Mouse (Mus musculus) heart, postnatal 0 days (tissue): ENCODE measurements around the gene Vmn1r192. TPM values are rescaled to one million over a fixed set of nuclear protein-coding genes. Genes with fewer than 3 reads are reported as not detected.
"Not testable (repeated sequence)": the region's sequence is repeated elsewhere in the genome, so short reads cannot be mapped to it uniquely, and the experiment has no call there.

Experiments
- ATAC-seq: fragments of 200-750 bp; cut with Nextera tagmentation; 2 replicates; pipeline ENCODE4 v1.8.0; 2017; ENCODE audit warnings: low read depth, moderate number of reproducible peaks, moderate library complexity; ENCODE audit not compliant: insufficient read depth
- DNase-seq: peaks from one replicate; pipeline ENCODE4 v3.0.0-alpha.2; 2016; ENCODE audit warnings: low spot score
- H3K27ac ChIP-seq: fragments of 300-500 bp; sonication (generic); 2 replicates; pipeline ENCODE4 v1.5.1; 2014; ENCODE audit warnings: low read depth, mild to moderate bottlenecking
- H3K27me3 ChIP-seq: fragments of 300-500 bp; sonication (generic); 2 replicates; pipeline ENCODE4 v1.6.1; 2014; ENCODE audit warnings: low read length, mixed read lengths; ENCODE audit not compliant: control insufficient read depth, insufficient read depth
- H3K36me3 ChIP-seq: fragments of 300-500 bp; sonication (generic); replicated peaks from 2 replicates; pipeline ENCODE4 v1.6.1; 2014; ENCODE audit warnings: low read length, mixed read lengths; ENCODE audit not compliant: control insufficient read depth, insufficient read depth
- H3K4me1 ChIP-seq: fragments of 300-500 bp; sonication (generic); 2 replicates; pipeline ENCODE4 v1.6.1; 2014; ENCODE audit warnings: antibody characterized with exemption; ENCODE audit not compliant: control insufficient read depth, insufficient read depth
- H3K4me2 ChIP-seq: fragments of 300-500 bp; sonication (generic); 2 replicates; pipeline ENCODE4 v1.6.1; 2014; ENCODE audit warnings: low read depth, mild to moderate bottlenecking, low read length, moderate library complexity
- H3K4me3 ChIP-seq: fragments of 300-500 bp; sonication (generic); 2 replicates; pipeline ENCODE4 v1.5.1; 2014; ENCODE audit warnings: low read depth, low read length
- H3K9ac ChIP-seq: fragments of 300-500 bp; sonication (generic); replicated peaks from 2 replicates; pipeline ENCODE4 v1.6.1; 2014; ENCODE audit warnings: low read depth, low read length, mixed read lengths
- H3K9me3 ChIP-seq: fragments of 300-500 bp; sonication (generic); replicated peaks from 2 replicates; pipeline ENCODE4 v1.6.1; 2016; ENCODE audit warnings: low read length; ENCODE audit not compliant: control insufficient read depth
- CTCF ChIP-seq: IDR thresholded peaks from 2 replicates; pipeline ENCODE4 v1.5.1; 2016; ENCODE audit warnings: antibody characterized with exemption, control low read depth, low read depth
- EP300 ChIP-seq: IDR thresholded peaks from 2 replicates; pipeline ENCODE4 v1.6.1; 2016; ENCODE audit warnings: antibody characterized with exemption, low read depth
- WGBS: fragments of 180-500 bp; shearing (Covaris S2); extraction: QIAGEN DNeasy Blood & Tissue Kit; methylation state at CpG from one replicate; pipeline ENCODE4 v1.1.7; 2014; 5-methylcytosine and 5-hydroxymethylcytosine counted together
- microRNA-seq: library from miRNA; unstranded; fragments of <30 nt; microRNA quantifications from one replicate; pipeline ENCODE4, GENCODE M21; 2016
- polyA plus RNA-seq: library from polyadenylated mRNA; unstranded; fragments of >200 nt; fragmentation: Nextera tagmentation; extraction: Ambion mirVana; gene quantifications from 2 replicates; pipeline ENCODE4 v1.2.1, GENCODE M21; 2015
- total RNA-seq: library from RNA; depleted of rRNA; stranded (reverse); fragments of >200 nt; gene quantifications from 2 replicates; pipeline ENCODE4 v1.2.3, GENCODE M21; 2014; ENCODE audit warnings: low replicate concordance; rRNA removed

Vmn1r192 gene
- total and polyA plus RNA-seq, 2 experiments from 2014 or later = not detected

GRCm38 (mm10) chr13:22168416-22168815, 22.5 kb downstream of the Vmn1r192 start:
- H3K9me3 ChIP-seq = peaks cover 13% of the 10 kb centered on the region; the same call in 1 of the 2 replicates
- no peaks in the 10 kb centered on the region for H3K36me3 ChIP-seq
- no peaks in the 10 kb centered on the region for H3K27me3 ChIP-seq
- WGBS = 81% methylated on average over 15 of the region's 15 CpGs
- no peak for TF ChIP-seq EP300
- no peak for TF ChIP-seq CTCF
- H3K4me3 ChIP-seq = no peak overlapping the region
- H3K4me2 ChIP-seq = no peak overlapping the region
- H3K27ac ChIP-seq = no peak overlapping the region
- H3K4me1 ChIP-seq = no peaks in the 10 kb centered on the region
- H3K9ac ChIP-seq = no peak overlapping the region
- DNase-seq = no peak
- no peak for ATAC-seq

- H3K27me3 ChIP-seq, ATAC-seq, H3K4me3 ChIP-seq, H3K9ac ChIP-seq, H3K27ac ChIP-seq, H3K4me1 ChIP-seq, H3K36me3 ChIP-seq, DNase-seq, H3K4me2 ChIP-seq, H3K9me3 ChIP-seq: not testable (repeated sequence)
- WGBS = 60% methylated on average over 5 of the region's 5 CpGs
Measured at GRCm38 (mm10) chr13:22136495-22137293, 54.2 kb downstream of the Vmn1r192 start.

Small RNA genes within 50 kb of the gene (microRNA-seq; reads per million reads assigned to microRNA genes)
- gene Gm23282 (not detected), gene Gm25084 (not detected)

Other genes with a start within 250 kb of the Vmn1r192 start
- 1.1 and 1.7 TPM in 2 replicates for gene Zfp184, start 246.0 kb downstream of the Vmn1r192 start, total RNA-seq
- 2.1 and 2.6 TPM in 2 replicates for gene Zfp184, start 246.0 kb downstream of the Vmn1r192 start, polyA plus RNA-seq
- not detected in 2 replicates for gene Pom121l2, start 209.9 kb downstream of the Vmn1r192 start, total RNA-seq
- not detected in 2 replicates for gene Pom121l2, start 209.9 kb downstream of the Vmn1r192 start, polyA plus RNA-seq
- 14.0 TPM in 1 of 2 replicates, not detected in the other for gene Prss16, start 181.4 kb downstream of the Vmn1r192 start, total RNA-seq
- gene Prss16, start 181.4 kb downstream of the Vmn1r192 start, polyA plus RNA-seq = 0.05 and 0.14 TPM in 2 replicates
- gene Hist1h2ah, start 155.6 kb downstream of the Vmn1r192 start, total RNA-seq = 48.9 and 128 TPM in 2 replicates
- gene Hist1h2ah, start 155.6 kb downstream of the Vmn1r192 start, polyA plus RNA-seq = 1.9 TPM in 1 of 2 replicates, not detected in the other
- 563 and 573 TPM in 2 replicates for gene Hist1h2bk, start 155.3 kb downstream of the Vmn1r192 start, total RNA-seq
- gene Hist1h2bk, start 155.3 kb downstream of the Vmn1r192 start, polyA plus RNA-seq = 0.34 TPM in 1 of 2 replicates, not detected in the other
- 29.3 and 34.1 TPM in 2 replicates for gene Hist1h4i, start 149.8 kb downstream of the Vmn1r192 start, total RNA-seq
- 4.0 and 4.2 TPM in 2 replicates for gene Hist1h4i, start 149.8 kb downstream of the Vmn1r192 start, polyA plus RNA-seq
- gene Hist1h2ag, start 148.2 kb downstream of the Vmn1r192 start, total RNA-seq = 658 and 1,026 TPM in 2 replicates
- 7.6 and 7.9 TPM in 2 replicates for gene Hist1h2ag, start 148.2 kb downstream of the Vmn1r192 start, polyA plus RNA-seq
- gene Hist1h2bj, start 147.9 kb downstream of the Vmn1r192 start, total RNA-seq = 1,225 and 1,316 TPM in 2 replicates
- 1.7 and 3.1 TPM in 2 replicates for gene Hist1h2bj, start 147.9 kb downstream of the Vmn1r192 start, polyA plus RNA-seq
- not detected in 2 replicates for gene Vmn1r188, start 106.7 kb downstream of the Vmn1r192 start, total RNA-seq
- not detected in 2 replicates for gene Vmn1r188, start 106.7 kb downstream of the Vmn1r192 start, polyA plus RNA-seq
- gene Vmn1r189, start 85.3 kb downstream of the Vmn1r192 start, total RNA-seq = not detected in 2 replicates
- gene Vmn1r189, start 85.3 kb downstream of the Vmn1r192 start, polyA plus RNA-seq = not detected in 2 replicates
- gene Vmn1r191, start 7.2 kb downstream of the Vmn1r192 start, total RNA-seq = not detected in 2 replicates
- gene Vmn1r191, start 7.2 kb downstream of the Vmn1r192 start, polyA plus RNA-seq = not detected in 2 replicates
- gene Vmn1r193, start 32.0 kb upstream of the Vmn1r192 start, total RNA-seq = not detected in 2 replicates
- gene Vmn1r193, start 32.0 kb upstream of the Vmn1r192 start, polyA plus RNA-seq = not detected in 2 replicates
- not detected in 2 replicates for gene Vmn1r194, start 53.1 kb upstream of the Vmn1r192 start, total RNA-seq
- not detected in 2 replicates for gene Vmn1r194, start 53.1 kb upstream of the Vmn1r192 start, polyA plus RNA-seq
- gene Vmn1r195, start 79.4 kb upstream of the Vmn1r192 start, total RNA-seq = not detected in 2 replicates
- not detected in 2 replicates for gene Vmn1r195, start 79.4 kb upstream of the Vmn1r192 start, polyA plus RNA-seq
- not detected in 2 replicates for gene Vmn1r196, start 98.8 kb upstream of the Vmn1r192 start, total RNA-seq
- not detected in 2 replicates for gene Vmn1r196, start 98.8 kb upstream of the Vmn1r192 start, polyA plus RNA-seq
- gene Vmn1r197, start 133.4 kb upstream of the Vmn1r192 start, total RNA-seq = not detected in 2 replicates
- not detected in 2 replicates for gene Vmn1r197, start 133.4 kb upstream of the Vmn1r192 start, polyA plus RNA-seq
- not detected in 2 replicates for gene Vmn1r198, start 159.2 kb upstream of the Vmn1r192 start, total RNA-seq
- not detected in 2 replicates for gene Vmn1r198, start 159.2 kb upstream of the Vmn1r192 start, polyA plus RNA-seq
- not detected in 2 replicates for gene Vmn1r199, start 188.7 kb upstream of the Vmn1r192 start, total RNA-seq
- gene Vmn1r199, start 188.7 kb upstream of the Vmn1r192 start, polyA plus RNA-seq = not detected in 2 replicates
- gene Vmn1r200, start 199.2 kb upstream of the Vmn1r192 start, total RNA-seq = not detected in 2 replicates
- not detected in 2 replicates for gene Vmn1r200, start 199.2 kb upstream of the Vmn1r192 start, polyA plus RNA-seq